Mouse (Mus musculus) intestine, postnatal 0 days (tissue): ENCODE results near the gene Gata2. TPM values are rescaled to one million over a fixed set of nuclear protein-coding genes. Genes with fewer than 3 reads are reported as not detected.
A peak's percentile ranks its signal among the peaks of the same experiment; 100 is the strongest.

ENCODE experiments used
- ATAC-seq: fragments of 200-750 bp; cut with Nextera tagmentation; 2 replicates; pipeline ENCODE4 v1.8.0; 2017; ENCODE audit warnings: mild to moderate bottlenecking, moderate TSS enrichment, moderate library complexity
- H3K27ac ChIP-seq: fragments of 300-500 bp; sonication (generic); 2 replicates; pipeline ENCODE4 v1.5.1; 2014; ENCODE audit warnings: mild to moderate bottlenecking, low read depth, low read length, moderate library complexity
- H3K27me3 ChIP-seq: fragments of 300-500 bp; sonication (generic); replicated peaks from 2 replicates; pipeline ENCODE4 v1.6.1; 2014; ENCODE audit warnings: low read length, mixed read lengths; ENCODE audit not compliant: control insufficient read depth, insufficient read depth
- H3K36me3 ChIP-seq: fragments of 300-500 bp; sonication (generic); 2 replicates; pipeline ENCODE4 v1.6.1; 2014; ENCODE audit warnings: mild to moderate bottlenecking, moderate library complexity; ENCODE audit not compliant: control insufficient read depth, insufficient read depth
- H3K4me1 ChIP-seq: fragments of 300-500 bp; sonication (generic); replicated peaks from 2 replicates; pipeline ENCODE4 v1.6.1; 2014; ENCODE audit warnings: antibody characterized with exemption, low read length, mixed read lengths; ENCODE audit not compliant: control insufficient read depth, insufficient read depth
- H3K4me2 ChIP-seq: fragments of 300-500 bp; sonication (generic); replicated peaks from 2 replicates; pipeline ENCODE4 v1.6.1; 2014; ENCODE audit warnings: low read depth, mild to moderate bottlenecking, moderate library complexity
- H3K4me3 ChIP-seq: fragments of 300-500 bp; sonication (generic); 2 replicates; pipeline ENCODE4 v1.5.1; 2014; ENCODE audit warnings: low read depth, low read length
- H3K9ac ChIP-seq: fragments of 300-500 bp; sonication (generic); 2 replicates; pipeline ENCODE4 v1.6.1; 2014; ENCODE audit warnings: mild to moderate bottlenecking, low read depth, low read length
- H3K9me3 ChIP-seq: fragments of 300-500 bp; sonication (generic); 2 replicates; pipeline ENCODE4 v1.6.1; 2016; ENCODE audit warnings: mixed run types; ENCODE audit not compliant: control insufficient read depth
- CTCF ChIP-seq: sonication (generic); IDR thresholded peaks from 2 replicates; pipeline ENCODE4 v1.5.1; 2016; ENCODE audit warnings: low read depth, mild to moderate bottlenecking, control low read depth, antibody characterized with exemption, moderate library complexity
- WGBS: fragments of 180-500 bp; shearing (Covaris S2); extraction: QIAGEN DNeasy Blood & Tissue Kit; methylation state at CpG from one replicate; pipeline ENCODE4 v1.1.7; 2014; 5-methylcytosine and 5-hydroxymethylcytosine counted together
- polyA plus RNA-seq: library from polyadenylated mRNA; unstranded; fragments of >200 nt; fragmentation: Nextera tagmentation; extraction: Ambion mirVana; gene quantifications from 2 replicates; pipeline ENCODE4 v1.2.1, GENCODE M21; 2015

The Gata2 gene
- polyA plus RNA-seq, 1 experiment from 2014 or later = 3.5 TPM

DNA sequence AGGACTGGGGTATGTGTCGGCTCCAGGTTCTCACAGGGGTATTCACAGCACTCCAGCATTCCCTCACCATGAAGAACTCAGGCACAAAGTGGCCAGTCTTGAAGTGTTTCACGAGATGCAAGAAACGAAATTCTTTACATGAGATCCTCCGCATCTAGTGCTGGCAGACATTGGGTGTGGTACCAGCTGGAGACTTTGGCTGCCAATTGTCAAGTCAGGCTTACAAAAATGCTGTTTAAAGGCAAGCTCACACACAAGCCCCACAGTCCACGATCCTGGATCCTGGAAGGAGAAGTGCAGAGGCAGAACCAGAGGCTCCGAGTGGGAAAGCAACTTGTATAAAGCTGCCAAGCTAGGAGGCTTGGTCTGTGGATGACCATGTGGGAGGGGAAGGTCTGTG lies 5.5 kb upstream of the Gata2 start:
- no peak for ATAC-seq
- Histone ChIP-seq H3K4me3 (no peak overlapping the region), H3K36me3 (no peaks in the 10 kb centered on the region), H3K27me3 (peaks cover 61% of the 10 kb centered on the region), H3K9me3 (no peaks in the 10 kb centered on the region), H3K4me1 (no peaks in the 10 kb centered on the region; the same call in 1 of the 2 replicates), H3K27ac (no peak overlapping the region), H3K9ac (no peak overlapping the region), H3K4me2 (no peak overlapping the region)
- WGBS = 85% methylated on average over 6 of the region's 6 CpGs
- TF ChIP-seq CTCF = no peak

DNA sequence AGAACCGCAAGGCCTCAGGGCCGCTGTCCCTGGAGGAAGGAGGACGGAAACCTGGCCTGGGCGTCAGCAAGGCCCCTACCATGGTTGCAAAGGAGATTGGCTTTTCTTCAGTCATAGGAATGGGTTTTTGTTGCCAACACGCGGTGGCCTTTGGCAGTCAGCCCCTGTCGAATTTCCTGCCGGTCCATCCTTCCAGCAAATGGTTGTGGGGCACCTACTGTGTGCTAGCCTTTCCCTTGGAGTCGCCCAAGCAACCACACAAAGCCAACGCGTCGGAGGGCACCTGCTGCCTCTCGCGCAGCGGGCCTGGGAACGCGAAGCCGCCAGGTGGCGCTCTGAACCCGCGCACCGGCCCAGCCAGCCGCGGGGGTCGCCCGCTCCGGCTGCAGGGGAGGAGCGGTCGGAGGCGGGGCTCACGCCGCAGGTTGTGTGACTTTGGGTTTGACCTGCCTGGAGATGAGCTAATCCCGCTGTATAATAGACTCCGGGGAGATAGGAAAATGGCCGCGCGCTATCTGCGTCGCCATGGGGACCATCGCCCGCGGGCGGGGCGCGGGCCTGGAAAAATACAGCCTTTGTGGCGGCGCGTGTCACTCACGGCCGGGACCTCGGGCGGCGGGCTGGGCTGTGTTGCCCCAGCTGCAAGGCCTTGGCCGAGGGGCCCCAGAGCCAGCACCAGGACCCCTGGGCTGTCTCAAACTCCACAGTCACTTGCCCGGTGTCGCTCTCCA lies 4.2 kb upstream of the Gata2 start:
- Histone ChIP-seq H3K4me3 (peak overlapping the region; percentile 51), H3K4me1 (peaks cover 7% of the 10 kb centered on the region; the same call in 1 of the 2 replicates), H3K27me3 (peaks cover 74% of the 10 kb centered on the region), H3K27ac (no peak overlapping the region), H3K9ac (no peak overlapping the region), H3K36me3 (no peaks in the 10 kb centered on the region), H3K9me3 (no peaks in the 10 kb centered on the region), H3K4me2 (peak overlapping the region; percentile 65)
- ATAC-seq = peak; percentile 63
- peak; percentile 97 for TF ChIP-seq CTCF
- under 1% methylated on average over 54 of the region's 56 CpGs for WGBS

DNA sequence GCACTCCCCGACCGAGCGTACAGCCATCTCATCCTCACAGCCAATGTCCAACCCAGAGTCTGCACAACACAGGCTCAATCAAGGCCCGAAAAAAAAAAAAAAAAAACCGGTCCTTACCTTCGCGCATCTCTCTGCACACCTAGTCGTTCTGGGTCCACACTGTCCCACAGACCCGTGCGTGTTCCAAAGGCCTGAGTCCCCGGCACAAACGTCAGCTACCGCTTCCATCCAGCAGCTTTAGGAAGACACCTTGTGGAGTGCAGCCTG lies 3.7 kb upstream of the Gata2 start:
- no peak for TF ChIP-seq CTCF
- Histone ChIP-seq H3K9me3 (no peaks in the 10 kb centered on the region), H3K4me3 (peak overlapping the region; percentile 51), H3K27ac (no peak overlapping the region), H3K4me2 (peak overlapping the region; percentile 65), H3K36me3 (no peaks in the 10 kb centered on the region), H3K9ac (no peak overlapping the region), H3K27me3 (peaks cover 79% of the 10 kb centered on the region), H3K4me1 (peaks cover 7% of the 10 kb centered on the region; the same call in 1 of the 2 replicates)
- 4% methylated on average over 13 of the region's 13 CpGs for WGBS
- ATAC-seq = peak; percentile 10; the same call in 1 of the 2 replicates

DNA sequence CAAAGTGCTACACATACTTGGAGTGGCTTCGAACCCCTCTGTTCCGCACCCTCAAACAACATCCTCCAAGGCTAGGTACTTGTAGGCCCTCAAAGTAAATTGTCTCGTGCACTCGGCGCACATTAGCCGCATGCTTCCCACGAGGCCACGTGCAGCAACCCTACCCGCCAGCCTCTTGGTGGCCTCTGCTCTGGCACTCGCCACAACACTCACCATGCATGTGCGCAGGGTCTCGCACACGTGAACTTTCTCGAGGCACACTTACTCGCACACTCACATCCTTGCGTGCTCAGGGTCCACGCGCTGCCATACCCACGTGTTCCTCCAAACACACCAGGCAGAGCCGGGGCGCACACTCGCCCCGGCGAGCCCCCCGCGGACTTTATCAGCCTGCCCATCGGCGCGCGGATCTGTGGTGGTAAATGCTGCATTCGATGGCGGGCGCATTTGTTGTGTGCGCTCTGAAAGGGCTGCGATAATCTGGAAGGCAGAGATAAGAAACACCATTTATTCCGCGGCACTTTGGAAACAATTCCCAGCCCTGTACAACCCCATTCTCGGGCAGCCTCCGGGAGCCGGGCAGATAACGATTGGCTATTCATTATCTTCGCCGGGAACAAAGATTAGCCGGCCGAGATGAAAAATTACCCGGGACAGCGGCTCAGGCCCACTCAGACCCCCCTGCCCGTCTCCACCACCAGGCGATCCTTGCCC lies 3.2 kb upstream of the Gata2 start:
- peak overlapping the region; percentile 51; the same call in 1 of the 2 replicates for H3K4me3 ChIP-seq
- peaks cover 84% of the 10 kb centered on the region for H3K27me3 ChIP-seq
- H3K4me1 ChIP-seq = peaks cover 7% of the 10 kb centered on the region; the same call in 1 of the 2 replicates
- no peak for TF ChIP-seq CTCF
- no peak overlapping the region for H3K9ac ChIP-seq
- ATAC-seq = no peak
- no peaks in the 10 kb centered on the region for H3K36me3 ChIP-seq
- H3K27ac ChIP-seq = no peak overlapping the region
- no peak overlapping the region for H3K4me2 ChIP-seq
- no peaks in the 10 kb centered on the region for H3K9me3 ChIP-seq
- WGBS = 7% methylated on average over 49 of the region's 49 CpGs

DNA sequence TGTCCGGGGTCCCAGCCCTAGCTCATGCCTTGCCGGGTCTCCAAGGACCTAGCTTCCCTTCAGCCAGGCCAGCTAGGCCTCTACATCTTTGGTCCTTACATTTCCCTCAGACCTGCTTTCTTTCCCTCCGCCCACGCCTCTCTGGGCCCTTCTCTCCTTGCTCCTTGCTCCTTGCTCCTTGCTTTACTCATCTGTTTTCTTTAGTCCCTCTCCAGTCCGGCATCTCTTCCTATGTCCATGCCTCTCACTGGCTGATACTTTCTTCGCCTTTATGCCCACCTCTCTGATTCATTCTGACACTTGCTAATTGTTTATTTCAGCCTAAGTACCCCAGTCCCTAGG lies 2.7 kb upstream of the Gata2 start:
- H3K9ac ChIP-seq = no peak overlapping the region
- H3K4me2 ChIP-seq = no peak overlapping the region
- H3K27ac ChIP-seq = no peak overlapping the region
- 45% methylated on average over 6 of the region's 6 CpGs for WGBS
- no peaks in the 10 kb centered on the region for H3K9me3 ChIP-seq
- H3K27me3 ChIP-seq = peaks cover 85% of the 10 kb centered on the region
- no peak for ATAC-seq
- H3K36me3 ChIP-seq = no peaks in the 10 kb centered on the region
- H3K4me3 ChIP-seq = no peak overlapping the region
- no peak for TF ChIP-seq CTCF
- H3K4me1 ChIP-seq = peaks cover 7% of the 10 kb centered on the region; the same call in 1 of the 2 replicates

DNA sequence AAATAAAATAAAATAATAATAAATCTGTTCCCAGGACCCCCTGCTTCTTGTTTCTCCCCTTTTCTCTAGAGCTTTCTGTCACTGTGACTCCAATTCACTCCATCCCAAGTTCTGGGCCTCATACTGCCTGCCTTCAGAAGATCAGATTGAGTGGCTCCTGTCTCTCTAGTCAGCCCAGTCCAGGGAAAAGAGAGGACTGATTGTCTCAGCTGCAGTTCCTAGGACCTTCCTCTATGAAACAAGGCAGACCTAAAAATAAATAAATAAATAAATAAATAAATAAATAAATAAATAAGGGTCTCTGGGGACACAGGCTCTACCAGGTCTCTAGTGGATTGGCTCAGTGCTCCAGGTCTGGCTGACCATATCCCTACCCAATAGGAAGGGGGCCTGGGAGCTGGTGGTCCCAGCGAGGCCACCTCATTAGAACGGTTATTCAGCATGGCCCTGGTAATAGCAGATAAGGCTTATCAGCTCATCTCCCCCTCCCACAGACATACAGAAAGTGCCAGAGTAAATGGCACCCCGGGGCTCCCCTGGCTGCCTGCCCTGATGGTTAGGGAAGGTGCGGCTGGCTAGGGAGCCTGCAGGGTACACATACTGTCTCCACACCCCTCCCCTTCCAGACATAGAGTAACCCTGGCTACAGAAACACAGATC lies 2.1 kb upstream of the Gata2 start:
- no peak for TF ChIP-seq CTCF
- H3K9ac ChIP-seq = no peak overlapping the region
- no peak overlapping the region for H3K4me2 ChIP-seq
- H3K9me3 ChIP-seq = no peaks in the 10 kb centered on the region
- H3K4me1 ChIP-seq = peaks cover 7% of the 10 kb centered on the region; the same call in 1 of the 2 replicates
- peaks cover 90% of the 10 kb centered on the region for H3K27me3 ChIP-seq
- no peaks in the 10 kb centered on the region for H3K36me3 ChIP-seq
- WGBS = 43% methylated on average over 4 of the region's 4 CpGs
- no peak for ATAC-seq
- no peak overlapping the region for H3K27ac ChIP-seq
- no peak overlapping the region for H3K4me3 ChIP-seq
